Mouse (Mus musculus) lung, embryonic 14.5 days (tissue): Measurements from ENCODE around the gene Slc26a11. TPM values are rescaled to one million over a fixed set of nuclear protein-coding genes. Genes with fewer than 3 reads are reported as not detected.
A peak's percentile ranks its signal among the peaks of the same experiment; 100 is the strongest.

Experiments used
- ATAC-seq: fragments of 200-750 bp; cut with Nextera tagmentation; 2 replicates; pipeline ENCODE4 v1.8.0; 2017; ENCODE audit warnings: mild to moderate bottlenecking, moderate TSS enrichment, moderate library complexity; ENCODE audit not compliant: insufficient read depth
- DNase-seq: peaks from one replicate; pipeline ENCODE4 v3.0.0-alpha.2; 2015
- H3K27ac ChIP-seq: fragments of 300-500 bp; sonication (generic); 2 replicates; pipeline ENCODE4 v1.5.1; 2014; ENCODE audit warnings: low read depth, mild to moderate bottlenecking, moderate library complexity
- H3K27me3 ChIP-seq: fragments of 300-500 bp; sonication (generic); 2 replicates; pipeline ENCODE4 v1.6.1; 2014; ENCODE audit warnings: low read length, control low read depth; ENCODE audit not compliant: insufficient read depth
- H3K36me3 ChIP-seq: fragments of 300-500 bp; sonication (generic); 2 replicates; pipeline ENCODE4 v1.6.1; 2014; ENCODE audit warnings: control low read depth; ENCODE audit not compliant: insufficient read depth
- H3K4me1 ChIP-seq: fragments of 300-500 bp; sonication (generic); 2 replicates; pipeline ENCODE4 v1.6.1; 2014; ENCODE audit warnings: antibody characterized with exemption, control low read depth; ENCODE audit not compliant: insufficient read depth
- H3K4me2 ChIP-seq: fragments of 300-500 bp; sonication (generic); 2 replicates; pipeline ENCODE4 v1.6.1; 2014; ENCODE audit warnings: mild to moderate bottlenecking
- H3K4me3 ChIP-seq: fragments of 300-500 bp; sonication (generic); 2 replicates; pipeline ENCODE4 v1.5.1; 2014; ENCODE audit warnings: low read depth, low read length
- H3K9ac ChIP-seq: fragments of 300-500 bp; sonication (generic); 2 replicates; pipeline ENCODE4 v1.6.1; 2014
- H3K9me3 ChIP-seq: fragments of 300-500 bp; sonication (generic); 2 replicates; pipeline ENCODE4 v1.6.1; 2016; ENCODE audit warnings: low read depth, low read length, control low read depth
- CTCF ChIP-seq: IDR thresholded peaks from 2 replicates; pipeline ENCODE4 v1.5.1; 2016; ENCODE audit warnings: antibody characterized with exemption, low read depth
- WGBS: fragments of 180-500 bp; shearing (Covaris S2); extraction: QIAGEN DNeasy Blood & Tissue Kit; methylation state at CpG from one replicate; pipeline ENCODE4 v1.1.7; 2014; 5-methylcytosine and 5-hydroxymethylcytosine counted together
- polyA plus RNA-seq: library from polyadenylated mRNA; unstranded; fragments of >200 nt; fragmentation: Nextera tagmentation; extraction: Ambion mirVana; gene quantifications from 2 replicates; pipeline ENCODE4 v1.2.1, GENCODE M21; 2014

The Slc26a11 gene
- polyA plus RNA-seq, 1 experiment from 2014 or later, result 9.1 TPM

- WGBS, result 68% methylated on average over 4 of the region's 4 CpGs
- no peaks in the 10 kb centered on the region for H3K27me3 ChIP-seq
- DNase-seq (no peak), ATAC-seq (no peak)
- no peaks in the 10 kb centered on the region for H3K4me1 ChIP-seq
- H3K9ac ChIP-seq, result no peak overlapping the region
- no peak overlapping the region for H3K27ac ChIP-seq
- H3K36me3 ChIP-seq, result no peaks in the 10 kb centered on the region
- no peak overlapping the region for H3K4me2 ChIP-seq
- H3K9me3 ChIP-seq, result no peaks in the 10 kb centered on the region
- TF ChIP-seq CTCF, result no peak
- no peak overlapping the region for H3K4me3 ChIP-seq
Observed at GRCm38 (mm10) chr11:119316720-119317119, 38.6 kb upstream of the Slc26a11 start.

DNA sequence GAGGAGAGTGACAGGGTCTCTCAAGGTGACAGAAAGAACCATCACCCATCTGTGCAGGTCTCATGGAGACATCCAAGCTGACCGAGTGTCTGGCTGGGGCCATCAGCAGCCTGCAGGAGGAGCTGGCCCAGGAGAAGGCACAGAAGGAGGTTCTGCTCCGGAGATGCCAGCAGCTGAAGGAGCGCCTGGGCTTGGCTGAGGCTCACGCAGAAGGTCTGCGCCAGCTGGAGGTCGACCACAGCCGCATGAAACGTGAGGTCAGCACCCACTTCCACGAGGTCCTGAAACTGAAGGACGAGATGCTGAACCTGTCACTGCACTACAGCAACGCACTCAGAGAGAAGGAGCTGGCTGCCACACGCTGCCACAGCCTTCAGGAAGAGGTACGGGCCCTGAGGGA is 32.8 kb upstream of the Slc26a11 start:
- Histone ChIP-seq H3K9me3 (no peaks in the 10 kb centered on the region), H3K9ac (no peak overlapping the region), H3K36me3 (no peaks in the 10 kb centered on the region), H3K4me3 (no peak overlapping the region), H3K4me2 (no peak overlapping the region), H3K27me3 (no peaks in the 10 kb centered on the region), H3K4me1 (no peaks in the 10 kb centered on the region), H3K27ac (no peak overlapping the region)
- no peak for TF ChIP-seq CTCF
- no peak for DNase-seq
- ATAC-seq, result no peak
- WGBS, result 56% methylated on average over 13 of the region's 13 CpGs

GRCm38 (mm10) chr11:119325068-119325467 is 30.3 kb upstream of the Slc26a11 start:
- WGBS, result 80% methylated on average over 1 of the region's 1 CpGs
- TF ChIP-seq CTCF, result peak; percentile 39
- Histone ChIP-seq H3K9me3 (no peaks in the 10 kb centered on the region), H3K27me3 (no peaks in the 10 kb centered on the region), H3K9ac (no peak overlapping the region), H3K4me3 (no peak overlapping the region), H3K4me2 (no peak overlapping the region), H3K27ac (no peak overlapping the region), H3K36me3 (no peaks in the 10 kb centered on the region), H3K4me1 (no peaks in the 10 kb centered on the region)
- no peak for DNase-seq
- ATAC-seq, result no peak

- ATAC-seq, result no peak
- no peak overlapping the region for H3K27ac ChIP-seq
- 55% methylated on average over 4 of the region's 4 CpGs for WGBS
- H3K27me3 ChIP-seq, result no peaks in the 10 kb centered on the region
- H3K9me3 ChIP-seq, result no peaks in the 10 kb centered on the region
- no peak overlapping the region for H3K9ac ChIP-seq
- no peak overlapping the region for H3K4me3 ChIP-seq
- no peaks in the 10 kb centered on the region for H3K4me1 ChIP-seq
- no peaks in the 10 kb centered on the region for H3K36me3 ChIP-seq
- DNase-seq, result no peak
- TF ChIP-seq CTCF, result no peak
- no peak overlapping the region for H3K4me2 ChIP-seq
Observed at GRCm38 (mm10) chr11:119330592-119330991, 24.8 kb upstream of the Slc26a11 start.

DNA sequence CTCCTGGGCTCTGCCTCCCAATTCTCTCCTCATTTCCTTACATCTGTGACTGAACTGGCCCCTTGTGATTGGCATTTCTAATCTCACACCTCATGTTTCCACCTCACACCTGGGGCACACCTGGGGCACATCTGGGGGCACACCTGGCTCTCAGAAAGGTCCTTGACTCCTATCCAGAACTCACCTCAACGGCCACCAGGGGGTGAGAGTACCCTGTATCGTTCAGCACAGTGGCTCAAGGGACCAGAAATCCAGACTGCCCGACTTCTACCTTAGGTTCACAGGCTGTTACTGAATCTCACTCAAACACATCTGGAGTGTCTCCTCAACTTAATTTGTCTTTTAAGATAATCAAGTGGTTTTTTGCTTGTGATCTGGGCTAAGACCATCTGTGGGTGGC is 23.4 kb upstream of the Slc26a11 start:
- 27% methylated on average over 3 of the region's 3 CpGs for WGBS
- ATAC-seq (no peak), DNase-seq (peak; percentile 5)
- no peak overlapping the region for H3K9ac ChIP-seq
- H3K36me3 ChIP-seq, result no peaks in the 10 kb centered on the region
- H3K9me3 ChIP-seq, result no peaks in the 10 kb centered on the region
- TF ChIP-seq CTCF, result peak; percentile 40
- H3K4me3 ChIP-seq, result no peak overlapping the region
- no peak overlapping the region for H3K27ac ChIP-seq
- H3K4me1 ChIP-seq, result no peaks in the 10 kb centered on the region
- no peak overlapping the region for H3K4me2 ChIP-seq
- no peaks in the 10 kb centered on the region for H3K27me3 ChIP-seq

GRCm38 (mm10) chr11:119338271-119339059 is 16.9 kb upstream of the Slc26a11 start:
- H3K27ac ChIP-seq, result no peak overlapping the region
- WGBS, result 80% methylated on average over 10 of the region's 10 CpGs
- no peaks in the 10 kb centered on the region for H3K9me3 ChIP-seq
- H3K27me3 ChIP-seq, result no peaks in the 10 kb centered on the region
- ATAC-seq, result no peak
- no peak overlapping the region for H3K4me3 ChIP-seq
- DNase-seq, result no peak
- no peak overlapping the region for H3K4me2 ChIP-seq
- no peak for TF ChIP-seq CTCF
- H3K9ac ChIP-seq, result no peak overlapping the region; the same call in 1 of the 2 replicates
- no peaks in the 10 kb centered on the region for H3K4me1 ChIP-seq
- H3K36me3 ChIP-seq, result no peaks in the 10 kb centered on the region

GRCm38 (mm10) chr11:119339179-119339578 is 16.2 kb upstream of the Slc26a11 start:
- H3K27ac ChIP-seq, result no peak overlapping the region
- WGBS, result 45% methylated on average over 5 of the region's 5 CpGs

More at GRCm38 (mm10) chr11:119339179-119339578, 16.2 kb upstream of the Slc26a11 start:
- DNase-seq (no peak), ATAC-seq (peak; percentile 44; the same call in 1 of the 2 replicates)
- Histone ChIP-seq H3K4me2 (no peak overlapping the region), H3K4me3 (no peak overlapping the region), H3K27me3 (no peaks in the 10 kb centered on the region), H3K4me1 (no peaks in the 10 kb centered on the region), H3K9me3 (no peaks in the 10 kb centered on the region), H3K36me3 (no peaks in the 10 kb centered on the region), H3K9ac (no peak overlapping the region; the same call in 1 of the 2 replicates)
- TF ChIP-seq CTCF, result no peak
